Mouse (Mus musculus) T-helper 1 cell (primary cell): ENCODE measurements at regions not wholly inside any gene's neighbourhood (a gene's known extent, or its start where the extent isn't known, plus 50 kb on each side); places are given as distances from the start of the nearest gene placed in this dataset.

Experiments used
- in situ Hi-C: fragments of 300-600 bp; cut with MboI, MseI; formaldehyde crosslinking; loops from one replicate; pipeline ENCODE4 v1.15.1; 2025; ENCODE audit warnings: high pct_unique_total_duplicates

- in situ Hi-C loops: no loop called here
Observed at GRCm38 (mm10) chr10:119019082-119019481, 149.1 kb upstream of the Dyrk2 start.

GRCm38 (mm10) chr10:119018490-119018889, 148.5 kb upstream of the Dyrk2 start:
- in situ Hi-C loops: no loop called here

GRCm38 (mm10) chr10:119016104-119016503, 146.1 kb upstream of the Dyrk2 start:
- in situ Hi-C loops: no loop called here

- in situ Hi-C loops: no loop called here
Observed at GRCm38 (mm10) chr10:119015311-119016055, 145.5 kb upstream of the Dyrk2 start.

GRCm38 (mm10) chr10:119014731-119015130, 144.7 kb upstream of the Dyrk2 start:
- in situ Hi-C loops: no loop called here

GRCm38 (mm10) chr10:119013758-119014157, 143.7 kb upstream of the Dyrk2 start:
- in situ Hi-C loops: no loop called here

GRCm38 (mm10) chr10:119011511-119011910, 141.5 kb upstream of the Dyrk2 start:
- in situ Hi-C loops: no loop called here

GRCm38 (mm10) chr10:119010884-119011283, 140.9 kb upstream of the Dyrk2 start:
- in situ Hi-C loops: no loop called here

- in situ Hi-C loops: no loop called here
Observed at GRCm38 (mm10) chr10:119006866-119007575, 137.0 kb upstream of the Dyrk2 start.

GRCm38 (mm10) chr10:119005491-119005890, 135.5 kb upstream of the Dyrk2 start:
- in situ Hi-C loops: no loop called here

- in situ Hi-C loops: no loop called here
Observed at GRCm38 (mm10) chr10:119004426-119004825, 134.4 kb upstream of the Dyrk2 start.

- in situ Hi-C loops: no loop called here
Observed at GRCm38 (mm10) chr10:119003839-119004238, 133.8 kb upstream of the Dyrk2 start.

- in situ Hi-C loops: no loop called here
Observed at GRCm38 (mm10) chr10:119003042-119003441, 133.0 kb upstream of the Dyrk2 start.

- in situ Hi-C loops: no loop called here
Observed at GRCm38 (mm10) chr10:119001895-119002294, 131.9 kb upstream of the Dyrk2 start.

- in situ Hi-C loops: no loop called here
Observed at GRCm38 (mm10) chr10:119001000-119001780, 131.2 kb upstream of the Dyrk2 start.

- in situ Hi-C loops: no loop called here
Observed at GRCm38 (mm10) chr10:118998966-118999365, 129.0 kb upstream of the Dyrk2 start.

GRCm38 (mm10) chr10:118997034-118997433, 127.0 kb upstream of the Dyrk2 start:
- in situ Hi-C loops: no loop called here

- in situ Hi-C loops: no loop called here
Observed at GRCm38 (mm10) chr10:118993819-118994574, 124.0 kb upstream of the Dyrk2 start.

GRCm38 (mm10) chr10:118991213-118991612, 121.2 kb upstream of the Dyrk2 start:
- in situ Hi-C loops: no loop called here

GRCm38 (mm10) chr10:118990500-118990899, 120.5 kb upstream of the Dyrk2 start:
- in situ Hi-C loops: no loop called here

GRCm38 (mm10) chr10:118989812-118990211, 119.8 kb upstream of the Dyrk2 start:
- in situ Hi-C loops: no loop called here

- in situ Hi-C loops: no loop called here
Observed at GRCm38 (mm10) chr10:118988249-118988648, 118.2 kb upstream of the Dyrk2 start.
